Mouse (Mus musculus): Measurements from ENCODE around the gene Bpnt1.

DNA sequence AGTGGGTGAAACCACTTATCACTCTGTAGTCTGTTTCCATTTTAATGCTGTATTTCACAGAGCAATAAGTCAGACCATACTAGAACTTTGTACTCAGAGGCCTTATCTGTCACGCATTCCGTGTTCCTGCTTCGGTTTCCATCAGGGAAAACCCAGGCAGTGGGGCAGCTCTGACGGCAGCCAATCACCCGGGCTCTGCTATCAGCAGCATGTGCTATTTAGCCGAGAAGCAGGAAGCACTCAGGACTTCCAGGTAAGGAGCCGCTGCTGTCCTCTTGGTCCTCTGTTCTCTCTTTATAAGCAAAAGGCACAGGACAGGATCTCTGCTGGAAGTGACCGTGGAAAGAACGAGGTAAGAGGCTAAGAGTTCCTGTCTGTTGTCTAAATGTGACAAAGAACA lies 20.0 kb upstream of the Bpnt1 start:
- no peak for TF ChIP-seq POLR2A (IDR thresholded peaks at IDR 0.05; ENCODE audit: insufficient read length, low read depth)
- no peak for TF ChIP-seq MAX (IDR thresholded peaks at IDR 0.05; ENCODE audit: low read depth)
- TF ChIP-seq POLR2AphosphoS2 (IDR thresholded peaks at IDR 0.05; ENCODE audit: insufficient read length, low read depth): no peak
- no peak for TF ChIP-seq TCF3 (IDR thresholded peaks at IDR 0.05; ENCODE audit: insufficient read length, low read depth)
- no peak for TF ChIP-seq CEBPB (IDR thresholded peaks at IDR 0.05; ENCODE audit: insufficient read depth, poor library complexity, severe bottlenecking)
- TF ChIP-seq USF1 (IDR thresholded peaks at IDR 0.05; ENCODE audit: low read depth): no peak
- no peak for TF ChIP-seq E2F4 (IDR thresholded peaks at IDR 0.05; ENCODE audit: insufficient read depth)
- no peak for TF ChIP-seq MYOD1 (IDR thresholded peaks at IDR 0.05; ENCODE audit: control insufficient read depth in 1 of 3, insufficient read length in 2 of 3, low read depth in 2 of 3)
- TF ChIP-seq MYOG (IDR thresholded peaks at IDR 0.05; ENCODE audit: control insufficient read depth in 1 of 3, insufficient read depth in 1 of 3, insufficient read length in 2 of 3, low read depth in 2 of 3): no peak
- no peak for TF ChIP-seq TCF12 (IDR thresholded peaks at IDR 0.05; ENCODE audit: insufficient read depth, poor library complexity, severe bottlenecking)
